14 mouse cellular contexts compared by ENCODE assay signal in the genomic region with DNA sequence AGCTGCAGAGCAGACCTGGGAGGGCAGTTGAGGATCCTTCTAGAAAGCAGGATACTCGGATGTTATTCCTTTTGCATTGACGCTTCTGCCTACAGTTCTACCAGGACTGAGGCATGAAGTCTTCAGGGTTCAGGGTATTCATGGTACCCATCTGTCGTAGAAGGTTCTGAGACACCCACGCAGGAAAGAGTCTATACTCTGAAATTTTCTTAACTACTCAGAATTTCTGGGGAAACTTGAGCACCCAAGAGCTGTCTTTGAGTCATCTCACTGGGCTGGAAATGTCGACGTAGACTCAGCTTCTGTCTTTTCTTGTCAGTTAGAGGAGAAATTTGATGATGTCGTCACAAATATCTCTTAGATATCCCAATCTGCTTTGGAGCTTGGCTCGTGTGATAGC.
"Had no signal": no experiment of that assay in that cellular context is flagged by ENCODE, and none has a peak within 500 bp of the region (broad histone marks: within the 10 kb centered on the region; RNA-seq: fewer than 3 reads in every experiment).

No protein-coding gene starts in this region.

- H3K9ac ChIP-seq: kidney, embryonic 15.5 days; liver, embryonic 13.5 days; midbrain, embryonic 13.5 days had no signal

- H3K4me3 ChIP-seq: kidney, embryonic 15.5 days; left cerebral cortex, adult 2 months; liver, embryonic 13.5 days; midbrain, embryonic 13.5 days; myocyte had no signal

- H3K27ac ChIP-seq: kidney, embryonic 15.5 days; liver, embryonic 13.5 days; midbrain, embryonic 13.5 days had no signal

- H3K4me1 ChIP-seq: liver, embryonic 13.5 days; midbrain, embryonic 13.5 days had no signal

- H3K4me2 ChIP-seq: kidney, embryonic 15.5 days; liver, embryonic 13.5 days; midbrain, embryonic 13.5 days had no signal

- ATAC-seq: midbrain, embryonic 13.5 days; midbrain, embryonic 16.5 days had no signal

- H3K36me3 ChIP-seq: kidney, embryonic 15.5 days; liver, embryonic 13.5 days; midbrain, embryonic 13.5 days had no signal

- DNase-seq: kidney, postnatal 10 days; kidney, postnatal 36 days; layer of hippocampus, postnatal 36 days; liver, embryonic 13.5 days; lung, adult 2 months; lung, postnatal 14 days; lung, postnatal 4 days; thymus, adult 18-20 months; thymus, postnatal 36 days had no signal

- H3K27me3 ChIP-seq: kidney, embryonic 15.5 days; liver, embryonic 13.5 days; midbrain, embryonic 13.5 days had no signal

- H3K9me3 ChIP-seq: kidney, embryonic 15.5 days; liver, embryonic 13.5 days; midbrain, embryonic 13.5 days had no signal
